Mouse (Mus musculus) limb, embryonic 15.5 days (tissue): ENCODE data around the gene Upk1a. TPM values are rescaled to one million over a fixed set of nuclear protein-coding genes. Genes with fewer than 3 reads are reported as not detected.

ENCODE experiments used
- ATAC-seq: fragments of 200-750 bp; cut with Nextera tagmentation; 2 replicates; pipeline ENCODE4 v1.8.0; 2017; ENCODE audit warnings: low read depth, moderate TSS enrichment; ENCODE audit not compliant: insufficient number of reproducible peaks, low FRiP score, low TSS enrichment
- H3K27ac ChIP-seq: fragments of 300-500 bp; sonication (generic); 2 replicates; pipeline ENCODE4 v1.5.1; 2015; ENCODE audit warnings: moderate library complexity, mild to moderate bottlenecking, inconsistent platforms
- H3K27me3 ChIP-seq: fragments of 300-500 bp; sonication (generic); 2 replicates; pipeline ENCODE4 v1.6.1; 2015; ENCODE audit warnings: inconsistent platforms
- H3K36me3 ChIP-seq: fragments of 300-500 bp; sonication (generic); 2 replicates; pipeline ENCODE4 v1.6.1; 2015; ENCODE audit warnings: inconsistent platforms
- H3K4me1 ChIP-seq: fragments of 300-500 bp; sonication (generic); 2 replicates; pipeline ENCODE4 v1.6.1; 2015; ENCODE audit warnings: inconsistent platforms
- H3K4me2 ChIP-seq: fragments of 300-500 bp; sonication (generic); 2 replicates; pipeline ENCODE4 v1.6.1; 2015; ENCODE audit warnings: mild to moderate bottlenecking, inconsistent platforms
- H3K4me3 ChIP-seq: fragments of 300-500 bp; sonication (generic); 2 replicates; pipeline ENCODE4 v1.5.1; 2015; ENCODE audit warnings: mild to moderate bottlenecking, inconsistent platforms
- H3K9ac ChIP-seq: fragments of 300-500 bp; sonication (generic); 2 replicates; pipeline ENCODE4 v1.6.1; 2015; ENCODE audit warnings: inconsistent platforms
- H3K9me3 ChIP-seq: fragments of 300-500 bp; sonication (generic); 2 replicates; pipeline ENCODE4 v1.6.1; 2016; ENCODE audit warnings: inconsistent platforms
- WGBS: fragments of 180-500 bp; shearing (Covaris S2); methylation state at CpG from one replicate; pipeline ENCODE4 v1.1.7; 2015; 5-methylcytosine and 5-hydroxymethylcytosine counted together
- polyA plus RNA-seq: library from polyadenylated mRNA; unstranded; fragments of >200 nt; fragmentation: Nextera tagmentation; extraction: Ambion mirVana; gene quantifications from 2 replicates; pipeline ENCODE4 v1.2.1, GENCODE M21; 2015

Upk1a gene
- polyA plus RNA-seq, 1 experiment from 2014 or later, result 0.58 TPM

GRCm38 (mm10) chr7:30588676-30589434 is 23.8 kb downstream of the Upk1a start, which contains the start of gene Kmt2b:
Kmt2b (minus strand) TSS chr7:30588726.
- under 1% methylated on average over 51 of the region's 68 CpGs for WGBS
- H3K4me3 ChIP-seq, result peak within 1 kb of the TSS; percentile 96
- ATAC-seq, result peak; percentile 96

GRCm38 (mm10) chr7:30587842-30588667 is 24.6 kb downstream of the Upk1a start:
- H3K4me2 ChIP-seq, result peak overlapping the region; percentile 87
- H3K36me3 ChIP-seq, result peaks cover 35% of the 10 kb centered on the region
- peaks cover 27% of the 10 kb centered on the region for H3K4me1 ChIP-seq
- H3K4me3 ChIP-seq, result peak overlapping the region; percentile 96
- no peaks in the 10 kb centered on the region for H3K9me3 ChIP-seq
- ATAC-seq, result no peak
- H3K9ac ChIP-seq, result peak overlapping the region; percentile 99
- H3K27me3 ChIP-seq, result no peaks in the 10 kb centered on the region
- WGBS, result under 1% methylated on average over 60 of the region's 67 CpGs
- H3K27ac ChIP-seq, result peak overlapping the region; percentile 94

More at GRCm38 (mm10) chr7:30588676-30589434, 23.8 kb downstream of the Upk1a start, which contains the start of gene Kmt2b:
- H3K27ac ChIP-seq, result peak within 1 kb of the TSS; percentile 94
- H3K4me2 ChIP-seq, result peak within 1 kb of the TSS; percentile 87
- H3K27me3 ChIP-seq, result no peaks in the 10 kb centered on the region
- peaks cover 27% of the 10 kb centered on the region for H3K4me1 ChIP-seq
- H3K9ac ChIP-seq, result peak within 1 kb of the TSS; percentile 99
- peaks cover 27% of the 10 kb centered on the region for H3K36me3 ChIP-seq
- no peaks in the 10 kb centered on the region for H3K9me3 ChIP-seq

- 87% methylated on average over 28 of the region's 28 CpGs for WGBS
- Histone ChIP-seq H3K9ac (0 out of 2 replicates have a peak overlapping the region, but pooled peaks have one; percentile 99), H3K4me1 (peaks cover 27% of the 10 kb centered on the region), H3K27me3 (no peaks in the 10 kb centered on the region), H3K9me3 (no peaks in the 10 kb centered on the region), H3K27ac (no peak overlapping the region), H3K36me3 (peaks cover 50% of the 10 kb centered on the region), H3K4me2 (no peak overlapping the region), H3K4me3 (0 out of 2 replicates have a peak overlapping the region, but pooled peaks have one; percentile 96)
- ATAC-seq, result no peak
Observed at GRCm38 (mm10) chr7:30586455-30587020, 26.1 kb downstream of the Upk1a start.

GRCm38 (mm10) chr7:30585170-30585569 is 27.5 kb downstream of the Upk1a start:
- Histone ChIP-seq H3K9me3 (no peaks in the 10 kb centered on the region), H3K4me1 (peaks cover 23% of the 10 kb centered on the region), H3K36me3 (peaks cover 64% of the 10 kb centered on the region), H3K4me3 (no peak overlapping the region), H3K27ac (no peak overlapping the region), H3K27me3 (no peaks in the 10 kb centered on the region), H3K4me2 (no peak overlapping the region), H3K9ac (no peak overlapping the region)
- WGBS, result 97% methylated on average over 7 of the region's 7 CpGs
- ATAC-seq, result no peak

- Histone ChIP-seq H3K27ac (no peak overlapping the region), H3K36me3 (peaks cover 72% of the 10 kb centered on the region), H3K9ac (no peak overlapping the region), H3K4me1 (peaks cover 16% of the 10 kb centered on the region), H3K27me3 (no peaks in the 10 kb centered on the region), H3K4me2 (no peak overlapping the region), H3K9me3 (no peaks in the 10 kb centered on the region), H3K4me3 (no peak overlapping the region)
- WGBS, result 91% methylated on average over 10 of the region's 10 CpGs
- ATAC-seq, result no peak
Observed at GRCm38 (mm10) chr7:30584339-30584738, 28.3 kb downstream of the Upk1a start.

- no peak overlapping the region for H3K9ac ChIP-seq
- no peaks in the 10 kb centered on the region for H3K27me3 ChIP-seq
- no peak for ATAC-seq
- H3K9me3 ChIP-seq, result no peaks in the 10 kb centered on the region
- no peak overlapping the region for H3K4me3 ChIP-seq
- peaks cover 99% of the 10 kb centered on the region for H3K36me3 ChIP-seq
- peaks cover 4% of the 10 kb centered on the region for H3K4me1 ChIP-seq
- WGBS, result 92% methylated on average over 16 of the region's 16 CpGs
- H3K27ac ChIP-seq, result no peak overlapping the region
- no peak overlapping the region for H3K4me2 ChIP-seq
Observed at GRCm38 (mm10) chr7:30581547-30581946, 31.1 kb downstream of the Upk1a start.

- no peak overlapping the region for H3K4me3 ChIP-seq
Observed at GRCm38 (mm10) chr7:30579950-30580349, 32.7 kb downstream of the Upk1a start.

GRCm38 (mm10) chr7:30572969-30573368 is 39.7 kb downstream of the Upk1a start:
- no peaks in the 10 kb centered on the region for H3K27me3 ChIP-seq
- H3K4me2 ChIP-seq, result no peak overlapping the region
- no peak for ATAC-seq
- no peaks in the 10 kb centered on the region for H3K9me3 ChIP-seq
- peaks cover 98% of the 10 kb centered on the region for H3K36me3 ChIP-seq
- no peak overlapping the region for H3K4me3 ChIP-seq
- WGBS, result 69% methylated on average over 2 of the region's 2 CpGs
- H3K9ac ChIP-seq, result no peak overlapping the region
- H3K4me1 ChIP-seq, result no peaks in the 10 kb centered on the region
- no peak overlapping the region for H3K27ac ChIP-seq

More at GRCm38 (mm10) chr7:30579950-30580349, 32.7 kb downstream of the Upk1a start:
- peaks cover 100% of the 10 kb centered on the region for H3K36me3 ChIP-seq
- H3K9ac ChIP-seq, result no peak overlapping the region
- H3K4me1 ChIP-seq, result no peaks in the 10 kb centered on the region
- no peak overlapping the region for H3K27ac ChIP-seq
- WGBS, result 89% methylated on average over 8 of the region's 8 CpGs
- ATAC-seq, result no peak
- no peak overlapping the region for H3K4me2 ChIP-seq
- no peaks in the 10 kb centered on the region for H3K9me3 ChIP-seq
- no peaks in the 10 kb centered on the region for H3K27me3 ChIP-seq

GRCm38 (mm10) chr7:30572389-30572788 is 40.3 kb downstream of the Upk1a start:
- Histone ChIP-seq H3K4me2 (no peak overlapping the region), H3K27me3 (no peaks in the 10 kb centered on the region), H3K27ac (no peak overlapping the region), H3K36me3 (peaks cover 95% of the 10 kb centered on the region), H3K4me3 (no peak overlapping the region), H3K9ac (no peak overlapping the region), H3K9me3 (no peaks in the 10 kb centered on the region), H3K4me1 (no peaks in the 10 kb centered on the region)
- WGBS, result 86% methylated on average over 5 of the region's 5 CpGs
- no peak for ATAC-seq

- no peak overlapping the region for H3K9ac ChIP-seq
- peaks cover 7% of the 10 kb centered on the region for H3K4me1 ChIP-seq
- no peak overlapping the region for H3K27ac ChIP-seq
Observed at GRCm38 (mm10) chr7:30567555-30567954, 45.1 kb downstream of the Upk1a start.

GRCm38 (mm10) chr7:30566033-30566432 is 46.6 kb downstream of the Upk1a start:
- H3K9ac ChIP-seq, result no peak overlapping the region
- H3K4me2 ChIP-seq, result no peak overlapping the region
- H3K4me1 ChIP-seq, result peaks cover 7% of the 10 kb centered on the region
- no peak overlapping the region for H3K4me3 ChIP-seq
- H3K27me3 ChIP-seq, result no peaks in the 10 kb centered on the region
- H3K27ac ChIP-seq, result no peak overlapping the region
- H3K36me3 ChIP-seq, result peaks cover 61% of the 10 kb centered on the region
- no peak for ATAC-seq
- WGBS, result 87% methylated on average over 9 of the region's 9 CpGs
- no peaks in the 10 kb centered on the region for H3K9me3 ChIP-seq

More at GRCm38 (mm10) chr7:30567555-30567954, 45.1 kb downstream of the Upk1a start:
- Histone ChIP-seq H3K36me3 (peaks cover 74% of the 10 kb centered on the region), H3K9me3 (no peaks in the 10 kb centered on the region), H3K4me3 (no peak overlapping the region), H3K4me2 (no peak overlapping the region), H3K27me3 (no peaks in the 10 kb centered on the region)
- 88% methylated on average over 11 of the region's 11 CpGs for WGBS
- no peak for ATAC-seq
